Mouse (Mus musculus) intestine, embryonic 14.5 days (tissue): ENCODE data around the gene Zc3h14. TPM values are rescaled to one million over a fixed set of nuclear protein-coding genes. Genes with fewer than 3 reads are reported as not detected.

ENCODE experiments used
- ATAC-seq: fragments of 200-750 bp; cut with Nextera tagmentation; replicated peaks from 2 replicates; pipeline ENCODE4 v1.8.0; 2017; ENCODE audit warnings: low read depth, moderate number of reproducible peaks, moderate TSS enrichment, moderate library complexity; ENCODE audit not compliant: low FRiP score, low TSS enrichment
- DNase-seq: peaks from one replicate; pipeline ENCODE4 v3.0.0-alpha.2; 2018; ENCODE audit warnings: low spot score
- H3K27ac ChIP-seq: fragments of 300-500 bp; sonication (generic); 2 replicates; pipeline ENCODE4 v1.5.1; 2014; ENCODE audit warnings: low read depth, mild to moderate bottlenecking, control low read depth
- H3K27me3 ChIP-seq: fragments of 300-500 bp; sonication (generic); replicated peaks from 2 replicates; pipeline ENCODE4 v1.6.1; 2014; ENCODE audit warnings: low read length, control low read depth; ENCODE audit not compliant: control insufficient read depth, insufficient read depth
- H3K36me3 ChIP-seq: fragments of 300-500 bp; sonication (generic); 2 replicates; pipeline ENCODE4 v1.6.1; 2014; ENCODE audit warnings: low read length, control low read depth; ENCODE audit not compliant: control insufficient read depth, insufficient read depth
- H3K4me1 ChIP-seq: fragments of 300-500 bp; sonication (generic); replicated peaks from 2 replicates; pipeline ENCODE4 v1.6.1; 2014; ENCODE audit warnings: low read length, control low read depth, mixed read lengths; ENCODE audit not compliant: control insufficient read depth, insufficient read depth
- H3K4me2 ChIP-seq: fragments of 300-500 bp; sonication (generic); 2 replicates; pipeline ENCODE4 v1.6.1; 2014; ENCODE audit warnings: low read length
- H3K4me3 ChIP-seq: fragments of 300-500 bp; sonication (generic); 2 replicates; pipeline ENCODE4 v1.5.1; 2014; ENCODE audit warnings: low read depth, low read length, control low read depth, mixed read lengths
- H3K9ac ChIP-seq: fragments of 300-500 bp; sonication (generic); 2 replicates; pipeline ENCODE4 v1.6.1; 2014; ENCODE audit warnings: mild to moderate bottlenecking, low read length
- H3K9me3 ChIP-seq: fragments of 300-500 bp; sonication (generic); 2 replicates; pipeline ENCODE4 v1.6.1; 2016; ENCODE audit warnings: low read length, control low read depth; ENCODE audit not compliant: control insufficient read depth
- WGBS: fragments of 180-500 bp; shearing (Covaris S2); extraction: QIAGEN DNeasy Blood & Tissue Kit; methylation state at CpG from one replicate; pipeline ENCODE4 v1.1.7; 2014; 5-methylcytosine and 5-hydroxymethylcytosine counted together
- polyA plus RNA-seq: library from polyadenylated mRNA; unstranded; fragments of >200 nt; fragmentation: Nextera tagmentation; extraction: Ambion mirVana; gene quantifications from 2 replicates; pipeline ENCODE4 v1.2.1, GENCODE M21; 2014

The Zc3h14 gene
- 115 and 117 TPM in 2 replicates for polyA plus RNA-seq

DNA sequence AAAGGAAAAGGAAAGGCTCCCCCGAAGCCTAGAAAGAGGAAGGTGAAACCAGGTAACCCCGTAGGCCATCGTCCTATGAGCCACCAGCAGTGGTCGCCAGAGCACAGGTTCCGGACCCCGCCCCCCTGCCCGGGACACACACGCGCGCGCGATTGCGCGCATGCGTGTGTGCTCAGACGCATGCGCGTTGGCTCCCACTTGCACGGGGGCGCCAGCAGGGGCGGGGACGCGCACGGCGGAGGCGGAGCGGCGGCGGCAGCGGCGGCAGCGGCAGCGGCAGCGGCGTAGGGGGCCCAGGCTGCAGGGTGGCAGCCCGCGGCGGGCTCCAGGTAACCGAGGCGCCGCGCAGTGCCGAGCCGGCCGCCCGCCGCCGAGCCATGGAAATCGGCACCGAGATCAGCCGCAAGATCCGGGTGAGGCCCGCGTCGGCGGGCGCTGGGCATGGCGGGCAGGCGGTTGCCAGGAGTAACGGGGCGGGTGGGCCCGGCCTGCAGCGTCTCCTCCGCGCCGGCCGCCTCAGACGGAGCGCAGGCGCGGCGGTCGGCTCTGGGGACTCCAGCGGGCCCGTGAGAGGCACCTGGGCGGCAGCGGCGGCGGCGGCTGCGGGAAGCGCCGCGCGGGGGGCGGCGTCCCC, at the start of gene Zc3h14:
TSS of gene Zc3h14 (plus strand) at position 219 of the 634 bp plus-strand sequence.
- DNase-seq, result peak; percentile 96
- WGBS, result 1% methylated on average over 59 of the region's 87 CpGs
- Histone ChIP-seq H3K27ac (peak within 1 kb of the TSS; percentile 83), H3K27me3 (no peaks in the 10 kb centered on the region), H3K36me3 (0 out of 2 replicates have a peak, but pooled peaks cover 8% of the 10 kb centered on the region), H3K4me3 (peak within 1 kb of the TSS; percentile 74), H3K9ac (peak within 1 kb of the TSS; percentile 91), H3K4me1 (peaks cover 10% of the 10 kb centered on the region), H3K9me3 (no peaks in the 10 kb centered on the region), H3K4me2 (peak within 1 kb of the TSS; percentile 75)
- peak; percentile 90 for ATAC-seq

DNA sequence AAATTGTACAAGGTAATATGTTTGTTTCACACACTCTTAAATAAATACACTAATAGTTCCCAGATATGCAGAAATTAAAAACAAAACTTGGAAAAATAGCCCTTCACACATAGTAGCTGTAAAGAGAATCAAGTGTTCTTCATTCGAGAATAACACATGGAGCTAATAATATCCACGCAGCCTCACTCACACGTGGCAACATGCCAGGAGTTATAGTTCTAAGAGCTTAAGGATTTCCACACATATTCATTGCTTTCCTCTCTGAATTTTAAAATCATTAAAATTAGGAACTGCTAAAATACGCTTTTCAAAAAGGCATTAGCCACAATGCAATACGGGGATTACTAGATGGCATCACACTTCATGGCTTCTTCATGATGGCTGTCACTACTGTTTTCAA, 49.6 kb upstream of the Zc3h14 start:
- H3K4me1 ChIP-seq, result no peaks in the 10 kb centered on the region
- DNase-seq, result no peak
- H3K9me3 ChIP-seq, result no peaks in the 10 kb centered on the region
- no peak overlapping the region for H3K27ac ChIP-seq
- ATAC-seq, result no peak
- WGBS, result 84% methylated on average over 5 of the region's 5 CpGs
- H3K4me3 ChIP-seq, result no peak overlapping the region
- H3K4me2 ChIP-seq, result no peak overlapping the region
- no peak overlapping the region for H3K9ac ChIP-seq
- H3K36me3 ChIP-seq, result peaks cover 37% of the 10 kb centered on the region
- H3K27me3 ChIP-seq, result no peaks in the 10 kb centered on the region

GRCm38 (mm10) chr12:98701564-98701963, 45.2 kb upstream of the Zc3h14 start:
- no peaks in the 10 kb centered on the region for H3K9me3 ChIP-seq
- peaks cover 35% of the 10 kb centered on the region for H3K36me3 ChIP-seq
- ATAC-seq (no peak), DNase-seq (no peak)
- H3K4me2 ChIP-seq, result no peak overlapping the region
- no peak overlapping the region for H3K27ac ChIP-seq
- H3K4me3 ChIP-seq, result no peak overlapping the region
- no peaks in the 10 kb centered on the region for H3K4me1 ChIP-seq
- H3K27me3 ChIP-seq, result no peaks in the 10 kb centered on the region
- WGBS, result 90% methylated on average over 9 of the region's 9 CpGs
- H3K9ac ChIP-seq, result no peak overlapping the region

- no peak overlapping the region for H3K4me3 ChIP-seq
- no peaks in the 10 kb centered on the region for H3K9me3 ChIP-seq
- peaks cover 34% of the 10 kb centered on the region for H3K36me3 ChIP-seq
- no peaks in the 10 kb centered on the region for H3K27me3 ChIP-seq
- no peak overlapping the region for H3K27ac ChIP-seq
- H3K4me1 ChIP-seq, result no peaks in the 10 kb centered on the region
- H3K4me2 ChIP-seq, result no peak overlapping the region
- ATAC-seq (no peak), DNase-seq (no peak)
- no peak overlapping the region for H3K9ac ChIP-seq
- 87% methylated on average over 2 of the region's 2 CpGs for WGBS
Measured at GRCm38 (mm10) chr12:98703554-98703953, 43.2 kb upstream of the Zc3h14 start.

DNA sequence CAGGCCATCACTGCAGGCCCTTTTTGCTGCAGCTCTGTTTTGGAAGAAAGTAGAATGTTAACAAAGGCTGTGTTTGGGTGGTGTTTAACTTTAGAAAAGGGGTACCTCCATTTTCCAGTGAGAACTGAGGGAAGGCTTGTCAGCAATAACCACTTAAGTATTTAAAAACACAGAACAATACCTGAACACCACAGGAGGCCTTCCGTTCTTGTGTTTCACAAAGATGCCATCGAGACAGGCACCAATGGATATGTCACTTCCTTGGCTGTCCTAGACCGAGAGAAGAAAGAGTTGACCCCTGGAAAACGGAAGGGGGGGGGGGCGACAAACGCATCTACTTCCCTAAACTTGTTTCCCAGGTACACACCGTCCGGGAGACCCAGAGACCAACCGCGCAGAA, 42.8 kb upstream of the Zc3h14 start:
- no peaks in the 10 kb centered on the region for H3K9me3 ChIP-seq
- no peak overlapping the region for H3K9ac ChIP-seq
- ATAC-seq (no peak), DNase-seq (no peak)
- no peak overlapping the region for H3K4me2 ChIP-seq
- WGBS, result 92% methylated on average over 10 of the region's 10 CpGs
- no peak overlapping the region for H3K4me3 ChIP-seq
- H3K4me1 ChIP-seq, result no peaks in the 10 kb centered on the region
- no peak overlapping the region for H3K27ac ChIP-seq
- peaks cover 33% of the 10 kb centered on the region for H3K36me3 ChIP-seq
- no peaks in the 10 kb centered on the region for H3K27me3 ChIP-seq

- H3K9ac ChIP-seq, result no peak overlapping the region
- H3K36me3 ChIP-seq, result peaks cover 9% of the 10 kb centered on the region; the same call in 1 of the 2 replicates
- no peak overlapping the region for H3K27ac ChIP-seq
- ATAC-seq (no peak), DNase-seq (no peak)
- H3K4me3 ChIP-seq, result no peak overlapping the region
- H3K9me3 ChIP-seq, result no peaks in the 10 kb centered on the region
- no peak overlapping the region for H3K4me2 ChIP-seq
- 75% methylated on average over 6 of the region's 6 CpGs for WGBS
- no peaks in the 10 kb centered on the region for H3K27me3 ChIP-seq
- peaks cover 18% of the 10 kb centered on the region for H3K4me1 ChIP-seq
Measured at GRCm38 (mm10) chr12:98712819-98713218, 33.9 kb upstream of the Zc3h14 start.

GRCm38 (mm10) chr12:98713621-98714103, 33.1 kb upstream of the Zc3h14 start:
- H3K4me1 ChIP-seq, result peaks cover 18% of the 10 kb centered on the region
- DNase-seq, result no peak
- no peak overlapping the region for H3K9ac ChIP-seq
- H3K4me3 ChIP-seq, result no peak overlapping the region
- 12% methylated on average over 7 of the region's 7 CpGs for WGBS
- no peaks in the 10 kb centered on the region for H3K9me3 ChIP-seq
- no peak overlapping the region for H3K4me2 ChIP-seq
- H3K27me3 ChIP-seq, result no peaks in the 10 kb centered on the region
- peak; percentile 84 for ATAC-seq
- H3K36me3 ChIP-seq, result peaks cover 5% of the 10 kb centered on the region; the same call in 1 of the 2 replicates
- H3K27ac ChIP-seq, result no peak overlapping the region

GRCm38 (mm10) chr12:98714757-98715156, 32.0 kb upstream of the Zc3h14 start:
- WGBS, result 32% methylated on average over 11 of the region's 11 CpGs
- ATAC-seq, result no peak

GRCm38 (mm10) chr12:98716142-98716541, 30.6 kb upstream of the Zc3h14 start:
- H3K4me2 ChIP-seq, result no peak overlapping the region
- H3K27ac ChIP-seq, result no peak overlapping the region
- H3K9ac ChIP-seq, result no peak overlapping the region
- WGBS, result 86% methylated on average over 2 of the region's 2 CpGs
- peaks cover 26% of the 10 kb centered on the region for H3K4me1 ChIP-seq
- DNase-seq, result no peak
- no peak overlapping the region for H3K4me3 ChIP-seq
- H3K9me3 ChIP-seq, result no peaks in the 10 kb centered on the region
- ATAC-seq, result no peak
- no peaks in the 10 kb centered on the region for H3K27me3 ChIP-seq
- no peaks in the 10 kb centered on the region for H3K36me3 ChIP-seq

More at GRCm38 (mm10) chr12:98714757-98715156, 32.0 kb upstream of the Zc3h14 start:
- Histone ChIP-seq H3K9me3 (no peaks in the 10 kb centered on the region), H3K9ac (no peak overlapping the region), H3K27me3 (no peaks in the 10 kb centered on the region), H3K36me3 (peaks cover 3% of the 10 kb centered on the region; the same call in 1 of the 2 replicates), H3K4me2 (no peak overlapping the region), H3K4me1 (peaks cover 19% of the 10 kb centered on the region), H3K4me3 (no peak overlapping the region), H3K27ac (no peak overlapping the region)
- DNase-seq, result no peak
